Mouse (Mus musculus): ENCODE data around the gene Cbarp. TPM values are rescaled to one million over a fixed set of nuclear protein-coding genes. Genes with fewer than 3 reads are reported as not detected.
"Not testable (repeated sequence)": the region's sequence is repeated elsewhere in the genome, so short reads cannot be mapped to it uniquely, and the experiment has no call there.

Cbarp gene
- total and polyA plus RNA-seq, 2 experiments from 2014 or later: 106 to 270 TPM

DNA sequence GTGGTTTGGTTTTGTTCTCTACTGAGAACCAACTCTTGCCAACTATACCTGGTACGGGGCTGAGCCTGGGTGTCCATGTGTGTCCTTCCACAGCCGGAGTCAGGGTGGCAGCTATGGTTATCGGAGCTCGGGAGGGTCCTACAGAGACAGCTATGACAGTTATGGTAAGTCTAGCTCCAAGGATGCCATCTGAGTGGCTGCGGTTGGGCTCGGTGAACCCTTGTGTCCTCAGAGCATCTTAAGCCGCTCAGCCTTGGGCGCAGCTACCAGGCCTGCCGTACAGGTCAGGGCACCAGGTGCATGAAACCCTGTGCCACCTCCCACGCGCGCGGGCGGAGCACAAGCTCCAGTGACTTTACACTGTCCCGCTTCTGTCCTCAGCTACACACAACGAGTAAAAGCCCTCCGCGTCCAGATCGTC lies 30.0 kb upstream of the Cbarp start:
- Histone ChIP-seq H3K4me1 (ENCODE audit: insufficient read depth, low read length) (peaks cover 11% of the 10 kb centered on the region), H3K27ac (no peak overlapping the region), H3K9ac (replicated peaks; ENCODE audit: low read length) (no peak overlapping the region), H3K4me2 (ENCODE audit: low read depth, low read length) (no peak overlapping the region), H3K27me3 (ENCODE audit: insufficient read depth, low read length) (no peaks in the 10 kb centered on the region), H3K9me3 (ENCODE audit: low read length) (no peaks in the 10 kb centered on the region), H3K4me3 (ENCODE audit: low read length) (no peak overlapping the region), H3K36me3 (ENCODE audit: insufficient read depth, low read length) (peaks cover 20% of the 10 kb centered on the region; the same call in 1 of the 2 replicates)
- 95% methylated on average over 19 of the region's 19 CpGs for WGBS
- DNase-seq (ENCODE audit: low spot score) (no peak), ATAC-seq (no peak)
- no peak for TF ChIP-seq CTCF (IDR thresholded peaks at IDR 0.05; ENCODE audit: low read depth)

DNA sequence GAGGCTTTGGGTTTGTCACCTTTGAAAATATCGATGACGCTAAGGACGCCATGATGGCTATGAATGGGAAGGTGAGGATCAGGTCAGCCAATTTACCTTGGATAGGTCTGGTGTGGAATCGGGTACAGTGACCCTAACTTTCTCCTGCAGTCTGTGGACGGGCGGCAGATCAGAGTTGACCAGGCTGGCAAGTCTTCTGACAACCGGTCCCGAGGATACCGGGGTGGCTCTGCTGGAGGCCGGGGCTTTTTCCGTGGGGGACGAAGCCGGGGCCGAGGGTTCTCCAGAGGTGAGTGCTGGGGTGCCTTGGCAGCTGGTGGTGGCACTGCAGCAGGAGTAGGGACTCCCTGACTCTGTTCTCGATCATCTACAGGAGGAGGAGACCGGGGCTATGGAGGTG lies 29.4 kb upstream of the Cbarp start:
- Histone ChIP-seq H3K4me1 (ENCODE audit: insufficient read depth, low read length) (peaks cover 17% of the 10 kb centered on the region), H3K27ac (no peak overlapping the region), H3K27me3 (ENCODE audit: insufficient read depth, low read length) (no peaks in the 10 kb centered on the region), H3K9ac (replicated peaks; ENCODE audit: low read length) (no peak overlapping the region), H3K4me3 (ENCODE audit: low read length) (no peak overlapping the region), H3K36me3 (ENCODE audit: insufficient read depth, low read length) (peaks cover 20% of the 10 kb centered on the region; the same call in 1 of the 2 replicates), H3K9me3 (ENCODE audit: low read length) (no peaks in the 10 kb centered on the region), H3K4me2 (ENCODE audit: low read depth, low read length) (no peak overlapping the region)
- ATAC-seq: no peak
- no peak for DNase-seq (ENCODE audit: low spot score)
- WGBS: 95% methylated on average over 16 of the region's 16 CpGs
- TF ChIP-seq CTCF (IDR thresholded peaks at IDR 0.05; ENCODE audit: low read depth): no peak

DNA sequence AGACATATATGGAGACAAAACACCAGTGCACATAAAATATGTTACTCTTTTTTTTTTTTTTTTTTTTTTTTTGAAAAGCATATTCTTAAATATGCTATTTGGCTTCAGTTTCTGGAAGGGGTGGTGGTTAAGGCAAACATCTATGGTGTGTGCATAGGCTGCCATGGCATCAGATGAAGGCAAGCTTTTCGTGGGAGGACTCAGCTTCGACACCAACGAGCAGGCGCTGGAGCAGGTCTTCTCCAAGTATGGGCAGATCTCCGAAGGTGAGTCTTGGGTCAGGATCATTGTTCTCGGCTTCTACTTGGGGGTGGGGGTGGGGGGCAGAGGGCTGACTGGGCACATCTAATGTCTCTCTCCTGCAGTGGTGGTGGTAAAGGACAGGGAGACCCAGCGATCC lies 29.0 kb upstream of the Cbarp start:
- H3K4me3 ChIP-seq (ENCODE audit: low read length): no peak overlapping the region
- no peak overlapping the region for H3K4me2 ChIP-seq (ENCODE audit: low read depth, low read length)
- DNase-seq (ENCODE audit: low spot score) (no peak), ATAC-seq (no peak)
- no peak overlapping the region for H3K9ac ChIP-seq (replicated peaks; ENCODE audit: low read length)
- no peaks in the 10 kb centered on the region for H3K27me3 ChIP-seq (ENCODE audit: insufficient read depth, low read length)
- 93% methylated on average over 7 of the region's 7 CpGs for WGBS
- no peaks in the 10 kb centered on the region for H3K9me3 ChIP-seq (ENCODE audit: low read length)
- TF ChIP-seq CTCF (IDR thresholded peaks at IDR 0.05; ENCODE audit: low read depth): no peak
- H3K27ac ChIP-seq: no peak overlapping the region
- peaks cover 20% of the 10 kb centered on the region; the same call in 1 of the 2 replicates for H3K36me3 ChIP-seq (ENCODE audit: insufficient read depth, low read length)
- H3K4me1 ChIP-seq (ENCODE audit: insufficient read depth, low read length): peaks cover 17% of the 10 kb centered on the region

DNA sequence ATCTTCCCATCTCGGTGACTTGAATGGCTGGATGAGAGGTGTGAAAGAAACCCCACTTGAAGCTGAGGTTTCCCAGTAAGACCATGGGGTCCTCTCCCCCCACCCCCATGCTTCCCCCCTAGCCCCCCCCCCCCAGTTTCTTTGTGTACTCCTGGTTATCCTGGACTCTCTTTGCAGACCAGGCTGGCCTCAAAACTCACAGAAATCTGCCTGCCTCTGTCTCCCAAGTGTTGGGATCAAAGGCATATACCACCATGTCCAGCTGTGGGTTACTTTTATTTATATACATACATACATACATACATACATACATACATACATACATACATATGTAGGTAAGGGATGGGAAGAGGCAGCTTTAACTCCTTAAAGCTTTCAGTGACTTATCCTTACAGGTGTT lies 28.4 kb upstream of the Cbarp start:
- 78% methylated on average over 1 of the region's 1 CpGs for WGBS
- ATAC-seq: no peak
- no peak for DNase-seq (ENCODE audit: low spot score)
- H3K27me3 ChIP-seq (ENCODE audit: insufficient read depth, low read length): no peaks in the 10 kb centered on the region
- peak overlapping the region; percentile 91; the same call in 1 of the 2 replicates for H3K4me3 ChIP-seq (ENCODE audit: low read length)
- peak overlapping the region; percentile 100; the same call in 1 of the 2 replicates for H3K27ac ChIP-seq
- no peak for TF ChIP-seq CTCF (IDR thresholded peaks at IDR 0.05; ENCODE audit: low read depth)
- peak overlapping the region; percentile 99 for H3K9ac ChIP-seq (replicated peaks; ENCODE audit: low read length)
- H3K4me2 ChIP-seq (ENCODE audit: low read depth, low read length): peak overlapping the region; percentile 64
- no peaks in the 10 kb centered on the region for H3K9me3 ChIP-seq (ENCODE audit: low read length)
- H3K36me3 ChIP-seq (ENCODE audit: insufficient read depth, low read length): peaks cover 20% of the 10 kb centered on the region; the same call in 1 of the 2 replicates
- peaks cover 17% of the 10 kb centered on the region for H3K4me1 ChIP-seq (ENCODE audit: insufficient read depth, low read length)

DNA sequence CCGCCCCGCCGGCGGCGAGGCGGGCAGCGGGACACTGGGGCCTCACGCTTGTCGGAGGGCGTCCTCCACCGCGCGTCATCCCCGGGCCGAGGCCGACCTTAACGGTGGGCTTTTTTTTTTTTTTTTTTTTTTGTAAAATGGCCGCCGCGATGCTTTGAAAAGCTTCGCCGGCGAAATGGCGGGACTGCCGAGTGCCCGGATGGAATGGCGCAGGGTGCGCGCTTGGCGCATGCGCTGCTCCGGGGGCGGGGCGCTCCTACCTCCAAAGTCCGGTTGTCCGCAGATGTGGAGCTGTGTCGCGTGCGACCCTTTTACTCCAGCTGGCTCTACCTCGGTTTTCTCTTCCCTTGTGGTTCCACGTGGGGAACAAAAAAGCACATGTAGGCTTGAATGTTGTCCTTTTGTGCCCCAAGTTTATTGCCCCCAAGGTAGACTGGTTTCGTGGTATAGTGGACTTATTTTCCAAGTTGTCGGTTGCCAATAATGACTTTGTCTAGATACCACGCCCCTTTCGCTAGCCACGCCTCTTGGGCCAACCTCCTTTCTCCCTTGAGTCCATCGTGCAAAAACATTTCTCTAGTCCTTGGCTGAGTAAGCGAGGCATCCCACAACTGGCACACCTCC lies 27.5 kb upstream of the Cbarp start:
- TF ChIP-seq CTCF (IDR thresholded peaks at IDR 0.05; ENCODE audit: low read depth): no peak
- Histone ChIP-seq H3K27ac (peak overlapping the region; percentile 100), H3K36me3 (ENCODE audit: insufficient read depth, low read length) (peaks cover 20% of the 10 kb centered on the region; the same call in 1 of the 2 replicates), H3K4me2 (ENCODE audit: low read depth, low read length) (peak overlapping the region; percentile 64), H3K9me3 (ENCODE audit: low read length) (no peaks in the 10 kb centered on the region), H3K9ac (replicated peaks; ENCODE audit: low read length) (peak overlapping the region; percentile 99), H3K4me1 (ENCODE audit: insufficient read depth, low read length) (peaks cover 17% of the 10 kb centered on the region), H3K4me3 (ENCODE audit: low read length) (peak overlapping the region; percentile 91), H3K27me3 (ENCODE audit: insufficient read depth, low read length) (no peaks in the 10 kb centered on the region)
- ATAC-seq: peak; percentile 37
- under 1% methylated on average over 47 of the region's 48 CpGs for WGBS
- DNase-seq (ENCODE audit: low spot score): peak; percentile 97

DNA sequence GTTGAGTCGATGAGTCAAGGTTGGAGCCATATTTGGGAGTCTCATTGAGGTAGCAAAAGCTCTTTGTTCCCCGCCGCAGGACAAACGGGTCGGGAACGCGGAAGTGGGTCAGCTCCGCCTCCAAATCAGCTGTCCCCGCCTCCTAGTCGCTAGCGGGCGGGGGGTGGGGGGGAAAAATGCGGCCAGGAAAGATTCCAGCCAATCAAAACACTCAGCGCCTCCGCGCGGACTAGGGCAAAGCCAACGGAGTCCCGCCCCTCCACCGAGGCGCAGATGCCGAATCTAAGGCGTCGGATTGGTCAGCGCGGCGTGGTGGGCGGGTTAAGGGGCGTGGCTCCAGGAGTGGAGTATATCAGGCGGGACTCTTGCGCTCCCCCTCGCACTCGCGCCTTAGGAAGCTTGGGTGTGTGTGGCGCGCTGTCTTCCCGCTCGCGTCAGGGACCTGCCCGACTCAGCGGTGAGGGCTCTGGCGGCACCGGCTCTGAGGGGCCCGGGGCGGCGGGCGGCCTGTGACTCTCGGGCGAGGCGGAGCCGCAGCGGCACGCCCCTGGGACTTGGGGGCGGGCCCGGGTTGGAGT lies 26.9 kb upstream of the Cbarp start:
- peak overlapping the region; percentile 100 for H3K27ac ChIP-seq
- under 1% methylated on average over 55 of the region's 55 CpGs for WGBS
- H3K27me3 ChIP-seq (ENCODE audit: insufficient read depth, low read length): no peaks in the 10 kb centered on the region
- no peak for TF ChIP-seq CTCF (IDR thresholded peaks at IDR 0.05; ENCODE audit: low read depth)
- DNase-seq (ENCODE audit: low spot score): peak; percentile 100
- H3K4me3 ChIP-seq (ENCODE audit: low read length): peak overlapping the region; percentile 91
- peak overlapping the region; percentile 99 for H3K9ac ChIP-seq (replicated peaks; ENCODE audit: low read length)
- peaks cover 20% of the 10 kb centered on the region; the same call in 1 of the 2 replicates for H3K36me3 ChIP-seq (ENCODE audit: insufficient read depth, low read length)
- peak overlapping the region; percentile 64 for H3K4me2 ChIP-seq (ENCODE audit: low read depth, low read length)
- peak; percentile 94 for ATAC-seq
- H3K9me3 ChIP-seq (ENCODE audit: low read length): no peaks in the 10 kb centered on the region
- H3K4me1 ChIP-seq (ENCODE audit: insufficient read depth, low read length): peaks cover 17% of the 10 kb centered on the region

DNA sequence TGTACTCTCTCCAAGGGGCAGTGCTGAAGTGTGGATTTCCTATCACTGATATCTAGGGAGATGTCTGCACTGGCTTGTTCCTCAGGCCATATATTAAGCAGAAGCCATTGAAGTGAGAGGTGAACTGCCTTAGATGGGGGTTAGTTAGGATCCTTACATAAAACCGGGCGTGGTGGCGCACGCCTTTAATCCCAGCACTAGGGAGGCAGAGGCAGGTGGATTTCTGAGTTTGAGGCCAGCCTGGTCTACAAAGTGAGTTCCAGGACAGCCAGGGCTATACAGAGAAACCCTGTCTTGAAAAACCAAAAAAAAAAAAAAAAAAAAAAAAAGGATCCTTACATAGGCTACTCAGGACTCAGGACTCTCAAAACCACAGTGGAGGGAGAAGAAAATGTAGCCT lies 25.5 kb upstream of the Cbarp start:
- not testable (repeated sequence) for H3K27me3 ChIP-seq (ENCODE audit: insufficient read depth, low read length); ATAC-seq; DNase-seq (ENCODE audit: low spot score); H3K9ac ChIP-seq (replicated peaks; ENCODE audit: low read length); H3K9me3 ChIP-seq (ENCODE audit: low read length); H3K4me3 ChIP-seq (ENCODE audit: low read length)
- WGBS: 86% methylated on average over 4 of the region's 4 CpGs
- peak overlapping the region; percentile 73 for H3K4me2 ChIP-seq (ENCODE audit: low read depth, low read length)
- peaks cover 11% of the 10 kb centered on the region; the same call in 1 of the 2 replicates for H3K36me3 ChIP-seq (ENCODE audit: insufficient read depth, low read length)
- peaks cover 19% of the 10 kb centered on the region for H3K4me1 ChIP-seq (ENCODE audit: insufficient read depth, low read length)
- peak overlapping the region; percentile 74 for H3K27ac ChIP-seq

Data from hindbrain, postnatal 0 days (tissue).